Mouse (Mus musculus) thymus, adult 2 months (tissue): ENCODE results near the gene Thsd7b.

Source experiments
- CTCF ChIP-seq: fragments of 200-500 bp; IDR thresholded peaks from 2 replicates; pipeline ENCODE4 v1.5.1; 2012; ENCODE audit warnings: mild to moderate bottlenecking, control low read depth, low read length, moderate library complexity, borderline replicate concordance; ENCODE audit not compliant: control insufficient read depth, poor library complexity, insufficient read depth; ENCODE audit errors: extremely low read depth
- POLR2A ChIP-seq: fragments of 200-500 bp; IDR thresholded peaks from 2 replicates; pipeline ENCODE4 v1.6.1; 2012; ENCODE audit warnings: mild to moderate bottlenecking, low read length, control low read depth, moderate library complexity; ENCODE audit not compliant: control insufficient read depth, poor library complexity, insufficient read depth; ENCODE audit errors: extremely low read depth

GRCm38 (mm10) chr1:129826927-129827326 is 553.8 kb downstream of the Thsd7b start:
- TF ChIP-seq POLR2A (no peak), CTCF (no peak)
